In the genomic region with DNA sequence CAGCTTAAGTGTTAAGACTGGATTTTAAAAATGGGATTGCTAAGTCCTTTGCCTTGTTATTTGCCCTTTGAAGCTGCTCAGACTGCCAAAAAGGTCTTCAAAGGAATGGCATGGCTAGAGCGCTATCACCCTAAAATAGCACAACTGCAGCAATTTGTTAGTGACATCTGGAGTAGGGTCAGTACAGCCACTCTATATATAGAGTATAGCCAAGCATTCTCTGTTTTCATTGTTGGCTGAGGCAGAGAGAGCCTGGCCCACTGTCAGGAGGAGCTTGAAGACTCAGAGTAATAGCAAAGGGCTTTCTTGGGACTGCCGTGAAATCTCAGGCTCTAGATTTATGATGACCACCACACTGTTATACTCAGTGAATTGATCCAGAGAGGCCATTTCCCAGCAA, we compare ENCODE assay signal across 19 mouse cellular contexts.
DNase-seq lines count a peak whose midpoint lies in the region; ATAC-seq and TF ChIP-seq lines count a peak whose summit lies in the region.
"Had no signal": no experiment of that assay in that cellular context is flagged by ENCODE, and none has a peak within 500 bp of the region (broad histone marks: within the 10 kb centered on the region; RNA-seq: fewer than 3 reads in every experiment).

No protein-coding gene starts in this region.

- no peaks in the 10 kb centered on the region for H3K27me3 ChIP-seq in heart, adult 2 months (ENCODE audit: control insufficient read depth, insufficient read depth, low read length)
- H3K27me3 ChIP-seq in heart, embryonic 14.5 days (ENCODE audit: control insufficient read depth, insufficient read depth, low read length) = no peaks in the 10 kb centered on the region
- no peaks in the 10 kb centered on the region for H3K27me3 ChIP-seq in midbrain, embryonic 16.5 days (ENCODE audit: control insufficient read depth, insufficient read depth, low read depth, low read length)

- H3K9ac ChIP-seq in heart, adult 2 months (ENCODE audit: low read depth, low read length) = no peak overlapping the region
- no peak overlapping the region for H3K9ac ChIP-seq in heart, embryonic 14.5 days (ENCODE audit: low read length)
- H3K9ac ChIP-seq in midbrain, embryonic 16.5 days (ENCODE audit: low read depth, low read length) = no peak overlapping the region
- H3K9ac ChIP-seq: hindbrain, embryonic 14.5 days; lung, embryonic 14.5 days had no signal

- no peaks in the 10 kb centered on the region for H3K9me3 ChIP-seq in heart, embryonic 14.5 days (ENCODE audit: control insufficient read depth, low read length)
- H3K9me3 ChIP-seq in midbrain, embryonic 16.5 days (replicated peaks; ENCODE audit: control insufficient read depth, low read length, poor library complexity, severe bottlenecking) = no peaks in the 10 kb centered on the region
- H3K9me3 ChIP-seq: forebrain, embryonic 10.5 days had no signal

- no peak; the same call in 1 of the 2 replicates for ATAC-seq in heart, embryonic 14.5 days (ENCODE audit: insufficient number of reproducible peaks, insufficient read depth, low FRiP score, low read depth)
- no peak for ATAC-seq in midbrain, embryonic 16.5 days

- no peak for TF ChIP-seq POLR2A in heart, adult 2 months (IDR thresholded peaks at IDR 0.05; ENCODE audit: insufficient read depth, low read depth, low read length)

- no peak for TF ChIP-seq CTCF in heart, adult 2 months (IDR thresholded peaks at IDR 0.05)

- H3K4me3 ChIP-seq in heart, adult 2 months = no peak overlapping the region
- no peak overlapping the region for H3K4me3 ChIP-seq in heart, embryonic 14.5 days (ENCODE audit: control insufficient read depth in 1 of 2, insufficient read depth in 1 of 2, low read depth in 1 of 2, low read length in 2 of 2)
- no peak overlapping the region for H3K4me3 ChIP-seq in midbrain, embryonic 16.5 days (ENCODE audit: low read depth, low read length)
- H3K4me3 ChIP-seq: forebrain, embryonic 10.5 days; megakaryocyte, embryonic 14.5 days; myocyte had no signal

- H3K79me2 ChIP-seq in heart, adult 2 months (replicated peaks; ENCODE audit: control insufficient read depth, insufficient read depth, low read length) = no peaks in the 10 kb centered on the region

- WGBS in heart, adult 2 months = 62% methylated on average over 2 of the region's 2 CpGs
- WGBS in heart, embryonic 14.5 days = 35% methylated on average over 2 of the region's 2 CpGs
- 93% methylated on average over 2 of the region's 2 CpGs for WGBS in midbrain, embryonic 16.5 days

- H3K4me1 ChIP-seq in heart, adult 2 months (ENCODE audit: control insufficient read depth, insufficient read depth, low read length) = no peaks in the 10 kb centered on the region; the same call in 1 of the 2 replicates
- H3K4me1 ChIP-seq in heart, embryonic 14.5 days (ENCODE audit: control insufficient read depth in 2 of 2, insufficient read depth in 2 of 2, low read length in 2 of 2) = peaks cover 2 to 10% of the 10 kb centered on the region in 2 experiments; a peak in 2 of 4 replicates
- no peaks in the 10 kb centered on the region for H3K4me1 ChIP-seq in midbrain, embryonic 16.5 days (ENCODE audit: control insufficient read depth, insufficient read depth, low read length)
- H3K4me1 ChIP-seq: forebrain, embryonic 10.5 days; megakaryocyte, embryonic 14.5 days had no signal

- H3K36me3 ChIP-seq in heart, adult 2 months (ENCODE audit: control insufficient read depth, insufficient read depth, low read length) = 0 out of 2 replicates have a peak, but pooled peaks cover 2% of the 10 kb centered on the region
- H3K36me3 ChIP-seq in heart, embryonic 14.5 days (ENCODE audit: control insufficient read depth, insufficient read depth, low read length) = no peaks in the 10 kb centered on the region
- no peaks in the 10 kb centered on the region for H3K36me3 ChIP-seq in midbrain, embryonic 16.5 days (ENCODE audit: control insufficient read depth, insufficient read depth, low read length)
- H3K36me3 ChIP-seq: forebrain, embryonic 10.5 days had no signal

- TF ChIP-seq EP300 in heart, adult 2 months (IDR thresholded peaks at IDR 0.05; ENCODE audit: insufficient read depth, low read depth, low read length) = no peak

- peak overlapping the region; percentile 57 for H3K27ac ChIP-seq in heart, adult 2 months
- peak overlapping the region; percentile 41 to 72 for H3K27ac ChIP-seq in heart, embryonic 14.5 days (replicated peaks in 1 of 2; ENCODE audit: control insufficient read depth in 1 of 2, insufficient read depth in 1 of 2, low read depth in 2 of 2, low read length in 2 of 2)
- H3K27ac ChIP-seq in midbrain, embryonic 16.5 days (ENCODE audit: low read length) = no peak overlapping the region
- H3K27ac ChIP-seq: forebrain, embryonic 10.5 days; hindbrain, embryonic 14.5 days had no signal

- intact Hi-C loops in heart, adult 2 months (cut with DNase I) = loop anchor here (5.0 to 10.0 kb wide), 2 partner anchors 135 to 238 kb away; no protein-coding TSS in a partner anchor

- DNase-seq in heart, adult 18-20 months = peak; percentile 42 to 49
- no peak for DNase-seq in heart, postnatal 4 days
- DNase-seq in gastrocnemius, adult 8-10 months (ENCODE audit: low spot score in 2 of 2) = peak; percentile 18 to 39
- peak in 1 of 2 experiments; percentile 23 for DNase-seq in heart, adult 2 months
- no peak for DNase-seq in adrenal gland, adult 8-10 months
- no peak for DNase-seq in layer of hippocampus, adult 8-10 months (ENCODE audit: low spot score in 2 of 2)
- DNase-seq: cerebellum, adult 8-10 months; kidney, adult 9 months; kidney, postnatal 36 days; lung, embryonic 14.5 days; midbrain, embryonic 14.5 days; thymus, adult 2 months had no signal

- no peak overlapping the region for H3K4me2 ChIP-seq in heart, embryonic 14.5 days (ENCODE audit: low read length)
- no peak overlapping the region for H3K4me2 ChIP-seq in midbrain, embryonic 16.5 days (ENCODE audit: low read length)
- H3K4me2 ChIP-seq: hindbrain, embryonic 14.5 days; liver, embryonic 11.5 days; lung, embryonic 14.5 days had no signal

Comparison
In these comparisons a context has a peak if more than half of its experiments do, and no peak if none do; other contexts are left out.
1. DNase-seq: peak in heart, adult 18-20 months (2 of 2) and gastrocnemius, adult 8-10 months (2 of 2); none in heart, postnatal 4 days (single experiment), adrenal gland, adult 8-10 months (single experiment) and layer of hippocampus, adult 8-10 months (0 of 2).